Mouse (Mus musculus) induced T-regulatory cell, adult 2 months (primary cell): Measurements from ENCODE around the gene Ahctf1.
"Not testable (repeated sequence)": the region's sequence is repeated elsewhere in the genome, so short reads cannot be mapped to it uniquely, and the experiment has no call there.

Source experiments
- DNase-seq: peaks from one replicate; pipeline ENCODE4 v3.0.0-alpha.2; 2012; ENCODE audit warnings: low read depth

Gene Ahctf1

DNA sequence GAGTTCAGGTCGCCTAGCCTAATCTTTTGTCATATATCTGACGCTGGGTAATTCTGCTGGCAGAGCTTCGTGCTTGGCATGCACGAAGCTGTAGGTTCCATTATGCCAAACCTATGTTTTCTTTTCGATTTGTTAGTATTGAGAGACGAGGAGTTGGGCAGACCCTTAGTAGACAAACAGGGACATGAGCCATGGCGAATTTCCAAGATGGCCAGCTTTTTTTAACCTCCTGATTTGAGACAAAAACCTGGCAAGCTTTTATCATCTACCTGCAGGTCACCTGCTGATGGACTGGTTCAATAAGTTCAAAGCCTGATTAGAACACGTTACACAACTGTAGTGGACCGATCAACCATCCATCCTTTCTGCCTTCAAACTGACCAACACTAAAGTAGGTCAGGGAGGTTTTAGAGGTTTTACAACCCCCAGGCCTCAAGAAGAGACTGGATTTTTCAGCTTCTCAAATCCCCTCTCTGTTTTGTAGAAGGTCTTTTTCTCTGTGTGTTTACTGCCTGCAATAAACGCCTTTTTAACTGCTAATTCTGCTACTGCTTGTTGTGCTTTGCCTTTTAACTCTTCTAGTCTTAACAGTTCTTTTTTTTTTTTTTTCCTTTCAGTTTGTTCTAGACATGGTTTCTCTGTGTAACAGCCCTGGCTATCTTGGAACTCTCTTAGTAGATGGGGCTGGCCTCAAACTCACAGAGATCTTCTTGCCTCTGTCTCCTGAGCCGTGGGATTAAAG lies 831 bp upstream of the Ahctf1 start:
- DNase-seq = no peak

GRCm38 (mm10) chr1:179802610-179803512 lies 619 bp downstream of the Ahctf1 start, which contains the start of gene Gm10518:
TSS of gene Gm10518 (plus strand) at chr1:179803376.
- DNase-seq = no peak

GRCm38 (mm10) chr1:179798794-179799193 lies 4.7 kb downstream of the Ahctf1 start:
- no peak for DNase-seq

DNA sequence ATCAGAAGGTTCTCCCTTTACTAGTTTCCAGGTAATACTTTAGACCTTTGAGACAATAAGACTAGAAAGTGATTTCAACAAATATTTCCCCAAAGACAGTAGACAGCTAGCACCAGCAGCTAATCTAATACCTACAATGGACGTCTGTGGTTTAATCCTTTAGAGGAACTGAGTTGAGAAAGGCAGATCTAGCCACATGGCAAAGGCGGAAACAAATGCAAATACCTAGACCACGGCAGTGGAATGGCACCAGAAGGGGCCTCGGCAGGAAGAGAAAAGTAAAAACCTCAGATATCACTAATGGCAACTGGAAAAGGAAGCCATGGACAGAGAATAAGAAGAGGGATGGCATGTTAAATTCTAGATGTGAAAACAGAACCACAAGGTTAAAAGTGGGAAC lies 16.2 kb downstream of the Ahctf1 start:
- DNase-seq = no peak

DNA sequence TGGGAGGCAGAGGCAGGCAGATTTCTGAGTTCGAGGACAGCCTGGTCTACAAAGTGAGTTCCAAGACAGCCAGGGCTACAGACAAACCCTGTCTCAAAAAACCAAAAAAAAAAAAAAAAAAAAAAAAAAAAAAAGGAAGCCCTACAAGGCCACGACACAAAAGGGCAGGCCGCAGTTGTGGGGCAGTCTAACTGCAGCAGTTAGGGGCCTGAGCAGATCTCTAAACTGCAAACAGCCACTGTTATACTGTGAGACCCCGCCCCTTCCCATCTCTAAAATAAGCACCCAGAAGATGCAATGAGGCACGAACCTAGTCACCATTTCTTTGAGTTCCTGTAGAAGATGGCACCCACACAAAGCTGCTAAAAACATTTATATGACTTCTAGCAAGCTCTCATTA lies 18.0 kb downstream of the Ahctf1 start:
- no peak for DNase-seq

DNA sequence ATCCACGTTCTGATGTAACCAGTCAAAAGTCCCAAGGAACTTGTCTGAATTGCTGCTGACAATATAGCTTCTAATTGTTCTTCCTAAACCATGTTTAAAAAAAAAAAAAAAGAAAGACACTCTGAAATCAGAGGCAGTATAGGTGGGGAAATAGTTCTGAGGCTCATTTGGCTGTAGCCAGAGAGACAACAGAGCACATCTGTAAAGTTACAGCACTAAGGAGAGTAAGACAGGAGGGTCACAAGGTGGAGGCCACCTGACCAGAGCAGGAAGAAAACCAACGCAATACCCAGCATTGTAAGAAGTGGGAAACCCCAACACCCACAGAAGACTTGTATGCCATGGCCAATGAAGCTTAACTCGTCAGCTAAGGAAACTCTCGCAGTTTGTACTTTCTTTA lies 19.4 kb downstream of the Ahctf1 start:
- no peak for DNase-seq

- DNase-seq = no peak
These were observed 26.6 kb downstream of the Ahctf1 start for GRCm38 (mm10) chr1:179776831-179777230.

- DNase-seq = no peak
These were observed 42.9 kb downstream of the Ahctf1 start for GRCm38 (mm10) chr1:179760553-179760952.

DNA sequence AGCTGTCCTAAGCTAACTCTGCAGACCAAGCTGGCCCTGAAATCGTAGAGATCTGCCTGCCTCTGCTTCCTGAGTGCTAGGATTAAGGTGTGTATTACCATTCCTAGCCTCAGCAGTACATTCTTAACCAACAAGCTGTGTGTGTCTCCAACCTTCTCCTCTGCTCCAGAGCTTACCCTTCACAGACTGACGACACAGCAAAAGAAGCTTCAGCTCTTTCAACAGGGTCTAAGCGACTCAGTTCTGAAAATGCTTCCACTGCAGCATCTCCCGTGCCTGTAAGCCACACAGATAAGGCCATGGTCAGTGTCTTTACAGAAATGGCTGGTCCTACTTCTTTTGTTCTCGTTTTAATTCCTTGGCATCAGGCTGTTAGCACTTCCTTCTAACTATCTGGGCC lies 43.4 kb downstream of the Ahctf1 start:
- DNase-seq = no peak

- no peak for DNase-seq
These were observed 47.0 kb downstream of the Ahctf1 start for GRCm38 (mm10) chr1:179756477-179756876.

GRCm38 (mm10) chr1:179753006-179753405 lies 50.5 kb downstream of the Ahctf1 start:
- DNase-seq = no peak

GRCm38 (mm10) chr1:179752276-179752675 lies 51.2 kb downstream of the Ahctf1 start:
- DNase-seq = no peak

DNA sequence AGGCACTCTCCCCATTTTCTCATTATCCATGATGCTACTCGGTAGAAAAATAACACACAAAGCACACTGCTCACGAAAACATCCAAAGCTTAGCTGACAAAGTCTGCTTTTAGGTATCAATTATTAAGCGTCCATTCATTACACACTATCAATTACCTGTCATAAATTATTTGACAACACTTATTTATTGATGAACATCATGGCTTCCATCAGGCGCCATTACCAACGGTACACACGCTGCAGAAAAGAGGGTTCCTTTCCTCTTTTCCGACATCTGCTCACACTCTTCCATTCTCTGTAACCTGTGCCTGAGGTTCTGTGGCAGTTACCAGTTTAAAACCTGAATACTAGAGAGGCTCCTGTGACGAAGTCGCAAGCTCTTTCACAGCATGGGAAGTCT lies 58.3 kb downstream of the Ahctf1 start, which contains the start of gene Kif28:
TSS of gene Kif28 (minus strand) at position 101 of the 400 bp plus-strand sequence.
- DNase-seq = no peak

DNA sequence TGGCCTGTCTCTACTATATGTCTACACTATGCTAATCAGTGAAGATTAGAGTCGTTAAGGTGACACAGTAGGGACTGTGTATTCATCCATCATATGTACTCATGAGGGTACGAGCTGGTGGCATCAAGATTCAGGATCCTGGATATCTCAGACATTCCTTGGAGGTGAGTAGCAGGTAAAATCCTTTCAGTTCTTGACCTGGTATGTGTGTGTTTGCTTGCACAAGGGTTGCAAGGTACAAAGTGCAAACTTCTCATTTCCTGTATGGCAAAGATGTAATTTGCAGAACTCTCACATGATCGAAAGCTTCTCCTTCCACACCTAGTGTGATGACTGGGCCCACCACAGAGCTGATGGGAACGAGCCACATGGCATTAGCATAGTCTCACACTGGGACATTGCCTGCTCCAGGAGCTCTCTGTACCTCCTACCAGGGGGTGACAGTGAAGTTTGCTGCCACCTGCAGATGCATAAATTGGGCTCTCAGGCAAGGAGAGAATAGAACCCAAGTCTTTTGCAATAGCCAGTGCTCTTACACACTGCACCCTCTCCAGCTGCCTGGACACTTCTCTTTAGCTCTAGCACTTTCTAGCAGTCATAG lies 59.8 kb downstream of the Ahctf1 start:
- no peak for DNase-seq

DNA sequence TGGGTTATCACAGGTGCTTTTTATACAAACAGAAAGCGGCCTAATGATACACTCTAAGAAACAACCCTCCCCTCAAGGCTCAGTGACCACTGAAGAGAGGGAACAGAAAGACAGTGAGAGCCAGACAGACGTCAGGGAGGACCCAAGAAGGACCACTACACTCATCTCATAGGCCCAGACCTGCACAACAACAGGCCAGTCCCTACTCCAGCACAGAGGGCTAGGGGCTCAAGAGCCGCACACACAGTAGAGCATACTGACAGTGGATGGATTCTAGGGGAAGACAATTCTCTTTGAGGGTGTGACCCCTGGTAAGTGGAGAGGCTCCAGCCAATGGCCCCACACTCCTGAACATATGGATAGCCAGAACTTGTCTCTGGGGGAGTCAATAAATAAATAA lies 67.0 kb downstream of the Ahctf1 start:
- no peak for DNase-seq

DNA sequence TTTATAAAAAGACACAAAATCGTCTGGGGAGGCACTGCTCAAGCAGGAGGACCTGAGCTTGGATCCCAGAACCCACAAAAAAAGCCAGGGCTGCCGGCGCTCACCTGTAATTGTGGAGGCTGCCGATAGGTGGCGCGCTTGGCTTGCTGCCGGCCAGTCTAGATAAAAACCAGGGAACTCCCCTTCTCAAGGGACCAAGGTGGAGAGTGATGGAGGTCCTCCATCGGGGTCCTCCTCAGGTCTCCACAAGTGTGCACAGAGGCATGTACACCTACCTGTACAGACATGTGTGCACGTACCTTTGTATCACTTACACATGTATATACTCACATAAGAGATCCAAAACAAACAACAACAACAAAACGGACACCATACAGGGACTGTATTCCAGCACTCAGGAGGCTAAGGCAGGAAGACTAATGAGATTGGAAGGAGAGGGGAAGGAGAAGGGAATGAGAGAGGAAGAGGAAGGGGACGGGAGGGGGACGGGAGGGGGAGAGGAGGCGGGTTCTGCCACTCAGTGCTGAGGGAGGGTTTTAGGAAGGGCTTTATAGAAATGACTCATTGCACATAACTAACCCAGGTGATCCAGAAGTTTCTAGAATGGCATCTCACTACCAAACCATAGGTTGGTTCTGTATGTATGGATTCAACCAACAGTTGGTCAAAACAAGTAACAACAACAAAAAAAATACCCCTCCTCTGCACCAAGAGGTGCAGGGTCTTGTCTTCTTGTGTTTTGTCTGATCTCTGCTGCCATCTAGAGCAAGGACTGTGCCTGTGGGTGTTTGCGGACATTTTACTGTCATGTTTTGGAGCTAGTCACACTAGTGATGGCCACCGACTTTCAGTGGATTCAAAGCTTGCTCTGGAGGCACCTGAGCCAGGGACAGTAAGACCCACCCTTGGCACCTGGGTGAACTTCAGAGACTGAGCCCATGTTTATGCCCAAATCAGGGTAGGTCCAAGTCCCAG lies 68.7 kb downstream of the Ahctf1 start:
- DNase-seq = peak; percentile 61

GRCm38 (mm10) chr1:179731391-179731790 lies 72.1 kb downstream of the Ahctf1 start:
- no peak for DNase-seq

DNA sequence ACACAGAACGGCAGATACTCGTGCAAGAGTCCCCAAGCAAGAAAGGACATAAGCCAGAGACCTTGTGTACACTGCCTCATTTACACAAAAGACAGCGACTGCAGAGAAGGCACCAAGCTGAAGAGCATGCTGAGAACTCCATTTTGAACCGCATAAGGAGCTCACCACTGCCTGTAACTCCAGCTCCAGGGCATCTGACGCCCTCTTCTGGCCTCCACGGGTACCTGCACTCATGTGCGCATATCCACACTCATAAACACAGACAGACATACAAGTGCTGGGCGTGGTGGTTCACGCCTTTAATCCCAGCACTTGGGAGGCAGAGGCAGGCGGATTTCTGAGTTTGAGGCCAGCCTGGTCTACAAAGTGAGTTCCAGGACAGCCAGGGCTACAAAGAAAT lies 74.8 kb downstream of the Ahctf1 start:
- DNase-seq = no peak

- DNase-seq = no peak
These were observed 80.5 kb downstream of the Ahctf1 start for GRCm38 (mm10) chr1:179722811-179723469.

DNA sequence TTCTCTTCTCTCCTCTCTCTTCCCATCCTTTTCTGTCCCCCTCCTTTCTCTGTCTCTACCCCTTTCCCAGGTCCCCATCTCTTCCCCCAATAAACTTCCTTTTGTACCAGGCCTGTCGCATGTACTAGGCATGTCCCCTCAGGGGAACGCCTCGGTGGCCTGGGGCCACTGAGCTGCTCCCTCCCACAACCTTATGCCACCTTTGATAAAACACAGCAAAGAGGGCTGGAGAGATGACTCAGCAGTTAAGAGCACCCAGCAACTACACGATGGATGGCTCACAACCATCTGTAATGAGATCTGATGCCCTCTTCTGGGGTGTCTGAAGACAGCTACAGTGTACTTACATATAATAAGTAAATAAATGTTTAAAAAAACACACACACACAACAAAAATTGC lies 87.7 kb downstream of the Ahctf1 start:
- no peak for DNase-seq

DNA sequence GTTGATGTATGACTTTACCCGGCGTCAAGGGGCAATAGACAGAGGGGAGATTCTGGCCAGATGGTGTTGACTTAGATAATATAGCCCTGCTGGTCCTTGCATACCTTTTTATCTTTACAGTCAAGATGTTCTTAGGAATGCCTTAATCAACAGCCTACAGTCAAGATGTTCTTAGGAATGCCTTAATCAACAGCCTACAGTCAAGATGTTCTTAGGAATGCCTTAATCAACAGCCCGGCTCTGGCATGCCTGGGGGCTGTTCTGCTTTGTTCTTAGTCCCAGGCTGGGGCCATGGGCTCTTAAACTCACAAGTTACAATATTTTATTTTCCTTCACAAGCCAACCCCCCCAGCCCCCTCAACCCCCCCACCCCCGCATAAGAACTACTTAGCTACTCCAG lies 88.2 kb downstream of the Ahctf1 start:
- not testable (repeated sequence) for DNase-seq
